Mouse (Mus musculus) thymus, adult 2 months (tissue): Measurements from ENCODE around the gene Dchs2.

Experiments
- CTCF ChIP-seq: fragments of 200-500 bp; IDR thresholded peaks from 2 replicates; pipeline ENCODE4 v1.5.1; 2012; ENCODE audit warnings: mild to moderate bottlenecking, control low read depth, low read length, moderate library complexity, borderline replicate concordance; ENCODE audit not compliant: control insufficient read depth, poor library complexity, insufficient read depth; ENCODE audit errors: extremely low read depth
- POLR2A ChIP-seq: fragments of 200-500 bp; IDR thresholded peaks from 2 replicates; pipeline ENCODE4 v1.6.1; 2012; ENCODE audit warnings: mild to moderate bottlenecking, low read length, control low read depth, moderate library complexity; ENCODE audit not compliant: control insufficient read depth, poor library complexity, insufficient read depth; ENCODE audit errors: extremely low read depth

DNA sequence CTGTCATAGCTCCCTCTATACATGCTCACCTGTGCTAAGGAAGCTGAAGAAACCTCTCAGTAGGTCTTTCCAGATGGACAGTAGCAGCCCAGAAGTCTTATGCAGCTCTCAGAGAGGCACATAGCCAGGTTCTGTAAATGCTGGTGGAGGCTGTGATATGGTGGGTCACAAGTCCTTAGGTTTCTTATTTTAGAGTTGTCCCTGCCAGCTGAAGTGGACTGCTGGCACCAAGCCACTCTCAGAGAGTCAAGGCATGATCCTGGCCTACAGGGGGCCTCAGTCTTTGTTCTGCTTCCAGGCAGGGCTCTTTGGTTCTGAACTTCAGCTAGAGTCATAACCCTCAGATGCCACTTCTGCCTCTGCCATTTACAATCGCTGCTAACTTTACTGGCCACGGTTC lies 11.1 kb downstream of the Dchs2 start:
- TF ChIP-seq CTCF (no peak), POLR2A (no peak)
